Mouse (Mus musculus) spleen, embryonic (tissue): ENCODE measurements around the gene Gfy.

ENCODE experiments used
- CTCF ChIA-PET: fragments of 350-600 bp; sonication (Branson Sonifier 250); formaldehyde crosslinking; loops from one replicate; lab custom pipeline; 2022; lab: Charles Lee

The Gfy gene

GRCm38 (mm10) chr7:45193871-45194785 is 14.8 kb upstream of the Gfy start:
- CTCF ChIA-PET, result no interaction called here

- CTCF ChIA-PET, result no interaction called here
Observed at GRCm38 (mm10) chr7:45193406-45193805, 14.0 kb upstream of the Gfy start.

DNA sequence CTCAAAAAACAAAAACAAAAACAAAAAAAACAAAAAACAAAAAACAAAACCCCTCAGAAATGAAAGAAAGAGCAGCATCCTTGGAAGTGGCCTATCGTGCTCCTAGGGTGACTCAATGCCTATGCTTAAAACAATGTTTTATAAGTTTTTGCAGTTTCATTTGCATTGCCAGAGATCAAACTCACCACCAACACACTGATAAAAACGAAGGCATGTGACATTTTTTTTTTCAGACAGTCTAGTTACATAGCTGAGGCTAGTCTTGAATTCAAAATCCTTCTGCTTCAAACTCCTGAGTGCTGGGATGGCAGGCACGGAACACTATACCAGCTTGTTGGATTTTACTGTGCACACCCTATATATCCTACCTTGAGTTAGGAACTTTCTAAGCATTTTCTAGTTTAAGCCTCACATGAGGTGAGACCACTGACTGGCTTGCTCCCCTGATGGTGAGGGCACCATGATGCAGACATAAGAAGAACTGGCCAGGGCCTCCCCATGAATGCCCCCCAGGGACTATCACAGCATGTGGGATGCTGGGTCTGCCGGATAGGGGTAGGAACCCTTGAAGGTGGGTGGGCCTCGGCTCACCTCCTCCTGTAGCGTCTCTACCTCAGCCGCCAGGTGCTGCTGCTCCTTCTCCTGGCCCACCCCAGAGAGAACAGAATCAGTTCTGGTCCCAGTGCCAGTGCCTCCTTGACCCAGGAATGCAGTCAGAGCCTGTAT is 13.4 kb upstream of the Gfy start:
- CTCF ChIA-PET, result interaction anchor here (0.6 kb wide), 1 partner anchor 17 kb away, joined by 7 read pairs; no protein-coding TSS in a partner anchor

DNA sequence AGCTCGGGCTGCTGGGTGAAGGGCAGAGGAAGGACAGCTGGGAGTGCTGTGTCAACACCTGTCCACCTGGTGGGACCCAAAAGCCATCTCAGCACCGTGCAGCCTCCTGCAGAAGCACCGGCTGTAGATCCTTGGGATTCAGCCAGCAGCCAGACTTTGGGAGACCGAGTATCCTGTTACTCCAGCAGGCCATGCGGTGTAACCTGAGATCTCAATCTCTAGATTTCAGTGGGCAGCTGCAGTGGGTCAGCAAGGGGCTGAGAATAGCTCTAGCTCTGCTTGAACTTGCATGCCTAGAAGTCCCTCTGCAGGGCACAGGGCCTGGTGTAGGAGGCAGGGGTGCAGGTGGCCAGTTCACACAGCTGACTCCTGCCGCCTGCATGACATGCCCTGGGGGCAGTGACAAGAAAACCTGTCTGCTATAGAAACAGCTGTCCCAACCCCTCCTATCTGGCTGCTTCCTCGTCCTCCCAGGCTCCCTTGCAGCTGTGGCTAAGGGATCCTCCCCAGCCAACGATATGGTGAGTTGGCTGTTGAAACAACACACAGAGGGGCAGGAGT is 12.5 kb upstream of the Gfy start:
- CTCF ChIA-PET, result interaction anchor here (0.6 to 0.9 kb wide), 2 partner anchors 13 to 17 kb away, joined by 6 to 7 read pairs; no protein-coding TSS in a partner anchor

DNA sequence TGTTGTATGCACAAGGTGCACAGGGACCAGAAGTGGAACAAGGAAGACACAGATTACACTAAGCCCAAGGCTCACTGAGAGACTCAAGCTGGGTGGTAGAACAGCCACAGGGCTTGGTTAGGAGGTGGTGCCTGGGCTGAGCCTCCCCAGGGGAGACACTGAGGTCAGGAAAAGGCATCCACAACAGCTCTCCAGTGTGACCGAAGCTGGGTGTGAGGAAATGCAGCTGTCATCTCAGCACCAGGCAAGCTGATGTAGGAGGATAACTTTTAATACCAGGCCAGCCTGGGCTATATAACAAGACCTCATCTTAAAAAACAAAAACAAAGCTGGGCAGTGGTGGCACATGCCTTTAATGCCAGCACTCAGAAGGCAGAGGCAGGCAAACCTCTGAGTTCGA is 11.8 kb upstream of the Gfy start:
- CTCF ChIA-PET, result interaction anchor here (0.9 kb wide), 1 partner anchor 13 kb away, joined by 6 read pairs; no protein-coding TSS in a partner anchor

DNA sequence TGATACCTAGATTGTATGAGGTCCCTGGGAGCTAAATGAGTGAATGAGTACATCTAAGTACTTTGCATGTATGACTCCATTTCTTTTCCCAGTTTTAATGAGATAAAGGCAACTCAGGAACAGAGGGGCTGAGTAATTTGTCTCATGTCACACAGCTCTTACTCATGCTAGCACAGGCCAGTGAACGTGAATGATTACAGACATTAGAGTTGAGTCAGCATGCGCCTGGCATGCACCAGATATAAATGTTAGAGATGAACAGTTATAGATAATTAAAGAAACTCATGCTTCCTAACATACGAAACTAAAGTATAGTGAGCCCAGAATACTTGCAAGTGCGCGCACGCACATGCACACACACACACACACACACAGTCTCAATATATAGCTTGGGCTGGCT is 10.8 kb upstream of the Gfy start:
- CTCF ChIA-PET, result no interaction called here

- CTCF ChIA-PET, result interaction anchor here (0.6 kb wide), 1 partner anchor 152 kb away, joined by 4 read pairs; no protein-coding TSS in a partner anchor
Observed at GRCm38 (mm10) chr7:45189600-45189999, 10.2 kb upstream of the Gfy start.

DNA sequence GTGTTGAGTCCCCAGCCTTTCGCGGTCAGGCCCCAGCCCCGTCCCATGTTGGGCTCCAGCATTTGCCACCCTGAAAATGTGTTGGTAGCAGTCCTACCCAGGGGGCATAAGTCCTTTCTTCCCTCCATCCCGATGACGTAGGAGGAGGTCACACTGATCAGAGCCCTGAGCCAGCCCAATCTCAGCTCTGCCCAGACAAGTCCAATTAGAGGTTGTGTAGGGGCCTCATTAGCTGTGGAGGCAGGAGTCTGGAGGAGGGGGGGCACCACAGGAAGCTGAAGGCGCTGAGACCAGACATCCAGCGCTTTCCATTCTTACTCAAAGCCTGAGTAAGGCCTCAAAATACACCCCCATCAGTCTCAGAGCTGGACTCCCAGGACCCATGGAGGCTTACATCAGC is 6.6 kb upstream of the Gfy start:
- CTCF ChIA-PET, result no interaction called here

DNA sequence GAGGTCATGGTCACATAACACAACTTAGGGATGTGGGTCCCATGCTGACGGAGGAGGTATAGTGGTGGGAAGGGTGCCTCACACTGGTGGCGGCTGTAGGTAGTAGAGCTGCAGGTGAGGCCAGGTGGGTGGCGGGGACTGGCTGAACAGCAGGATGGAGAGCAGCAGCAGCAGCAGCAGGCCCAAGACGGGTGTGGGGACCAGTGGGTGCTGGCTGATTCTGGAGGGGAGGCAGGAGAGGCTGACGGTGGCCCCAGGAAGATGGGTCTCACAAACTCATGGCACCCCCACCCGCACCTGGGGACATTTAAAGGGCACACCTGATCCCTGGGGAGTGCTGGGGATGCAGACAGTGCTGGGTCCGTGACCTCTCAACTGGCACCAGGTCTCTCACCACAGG is 4.3 kb upstream of the Gfy start:
- CTCF ChIA-PET, result no interaction called here

- CTCF ChIA-PET, result interaction anchor here (0.5 to 0.7 kb wide), 2 partner anchors 121 to 305 kb away, joined by 3 to 8 read pairs; no protein-coding TSS in a partner anchor
Observed at GRCm38 (mm10) chr7:45182606-45183005, 3.2 kb upstream of the Gfy start.

GRCm38 (mm10) chr7:45182199-45182601 is 2.8 kb upstream of the Gfy start:
- CTCF ChIA-PET, result interaction anchor here (0.7 kb wide), 2 partner anchors 54 to 121 kb away, joined by 3 to 8 read pairs; no protein-coding TSS in a partner anchor

DNA sequence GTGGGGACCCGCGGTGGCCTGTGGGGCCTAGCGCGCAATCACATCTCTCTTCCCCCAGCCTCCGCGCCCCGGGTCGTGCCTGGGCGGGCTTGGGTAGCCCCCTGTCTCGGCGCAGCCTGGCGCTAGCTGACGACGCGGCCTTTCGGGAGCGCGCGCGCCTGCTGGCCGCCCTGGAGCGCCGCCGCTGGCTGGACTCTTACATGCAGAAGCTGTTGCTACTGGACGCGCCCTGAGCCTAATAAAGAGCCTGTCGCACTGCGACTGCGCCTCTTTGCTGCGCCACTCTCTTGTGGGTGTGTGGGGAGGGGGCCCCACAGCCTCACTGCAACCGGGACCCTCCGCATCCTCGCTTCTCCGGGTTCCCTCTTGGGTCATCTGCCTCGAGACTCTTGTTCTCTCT is 2.2 kb upstream of the Gfy start:
- CTCF ChIA-PET, result interaction anchor here (0.7 kb wide), 1 partner anchor 54 kb away, joined by 3 read pairs; no protein-coding TSS in a partner anchor

DNA sequence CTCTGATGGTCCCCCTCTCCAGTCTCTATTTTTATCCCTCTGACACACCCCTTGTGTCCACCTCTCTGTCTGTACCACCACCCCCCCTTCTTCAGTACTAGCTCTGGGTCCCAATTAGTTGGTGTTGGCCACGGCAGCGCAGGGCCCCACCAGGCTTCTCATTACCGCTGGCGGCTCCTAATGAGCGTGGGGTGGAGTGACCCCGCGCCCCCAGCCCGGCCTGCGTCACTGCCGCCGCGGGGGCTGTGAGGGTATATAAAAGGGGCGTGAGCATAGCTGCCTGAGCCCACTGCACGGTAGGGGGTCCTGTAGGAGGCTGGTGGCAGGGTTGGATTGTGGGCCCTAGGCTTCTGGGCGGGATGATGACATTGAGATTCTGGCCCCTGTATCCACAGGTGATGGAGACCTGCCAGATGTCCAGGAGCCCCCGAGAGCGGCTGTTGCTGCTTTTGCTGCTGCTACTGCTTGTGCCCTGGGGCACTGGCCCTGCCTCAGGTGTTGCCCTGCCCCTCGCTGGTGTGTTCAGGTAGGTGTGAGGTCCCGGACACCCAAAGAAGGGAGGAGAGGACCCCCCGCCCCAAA is 1.6 kb upstream of the Gfy start, which contains the start of gene Pth2:
TSS of gene Pth2 (plus strand) at position 100 of the 582 bp plus-strand sequence.
- CTCF ChIA-PET, result interaction anchor here (0.5 to 0.7 kb wide), 2 partner anchors 10 to 588 kb away, joined by 3 to 4 read pairs; no protein-coding TSS in a partner anchor

GRCm38 (mm10) chr7:45178550-45178949 is 819 bp downstream of the Gfy start:
- CTCF ChIA-PET, result interaction anchor here (0.9 kb wide), 1 partner anchor 13 kb away, joined by 6 read pairs; no protein-coding TSS in a partner anchor

DNA sequence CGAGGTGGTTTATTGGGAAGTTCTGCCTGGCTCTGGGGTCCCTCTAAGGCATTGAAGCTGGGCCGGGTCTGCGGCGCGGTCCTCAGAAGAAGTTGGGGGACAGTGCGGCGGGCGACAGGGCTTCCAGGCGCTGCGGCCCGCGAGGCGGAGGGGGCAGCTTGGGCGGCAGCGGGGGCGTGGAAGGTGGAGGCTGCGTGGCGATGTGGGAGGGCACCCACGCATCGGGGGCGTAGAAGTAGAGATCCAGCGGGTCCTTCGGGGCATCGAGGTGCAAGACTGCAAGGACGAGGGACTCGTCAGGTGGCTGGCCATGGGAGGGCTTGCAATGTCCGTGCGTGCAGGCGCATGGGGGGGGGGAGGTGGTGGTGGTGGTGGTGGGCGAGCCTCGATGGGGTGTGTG is 3.0 kb downstream of the Gfy start:
- CTCF ChIA-PET, result no interaction called here

GRCm38 (mm10) chr7:45175929-45176328 is 3.4 kb downstream of the Gfy start:
- CTCF ChIA-PET, result no interaction called here

- CTCF ChIA-PET, result interaction anchor here (0.6 kb wide), 3 partner anchors 17 to 171 kb away, joined by 3 to 7 read pairs (median 3); no protein-coding TSS in a partner anchor
Observed at GRCm38 (mm10) chr7:45175398-45175797, 4.0 kb downstream of the Gfy start.

GRCm38 (mm10) chr7:45174567-45175280 is 4.6 kb downstream of the Gfy start:
- CTCF ChIA-PET, result interaction anchor here (0.6 to 0.7 kb wide), 4 partner anchors 14 to 172 kb away, joined by 3 to 13 read pairs (median 5); no protein-coding TSS in a partner anchor

GRCm38 (mm10) chr7:45173772-45174171 is 5.6 kb downstream of the Gfy start:
- CTCF ChIA-PET, result interaction anchor here (0.6 kb wide), 2 partner anchors 9 to 12 kb away, joined by 3 to 5 read pairs; no protein-coding TSS in a partner anchor

- CTCF ChIA-PET, result interaction anchor here (0.6 kb wide), 1 partner anchor 91 kb away, joined by 4 read pairs; no protein-coding TSS in a partner anchor
Observed at GRCm38 (mm10) chr7:45172974-45173373, 6.4 kb downstream of the Gfy start.
